13 mouse cellular contexts compared by ENCODE assay signal in the genomic region with DNA sequence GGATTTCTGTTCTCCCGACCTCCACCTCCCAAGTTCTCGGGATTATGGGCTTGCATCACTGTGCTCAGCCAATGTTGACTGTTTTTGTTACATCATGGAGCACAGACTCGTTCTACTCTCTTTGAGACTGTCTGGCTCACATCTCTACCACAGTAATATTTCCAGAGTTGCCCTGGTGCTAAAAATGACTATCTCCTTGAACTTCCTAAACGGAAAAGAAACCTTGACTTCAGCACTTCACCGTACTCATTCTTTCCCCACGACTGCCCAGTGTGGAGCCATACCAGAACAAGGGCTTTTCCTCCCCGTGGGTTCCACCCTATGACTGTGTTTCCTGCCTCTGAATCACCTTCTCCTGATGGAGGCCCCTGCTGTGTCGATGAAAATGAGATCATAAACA.
DNase-seq lines count a peak whose midpoint lies in the region; ATAC-seq lines count a peak whose summit lies in the region.
"Had no signal": no experiment of that assay in that cellular context is flagged by ENCODE, and none has a peak within 500 bp of the region (broad histone marks: within the 10 kb centered on the region; RNA-seq: fewer than 3 reads in every experiment).

No protein-coding gene starts in this region.

- H3K36me3 ChIP-seq in kidney, embryonic 16.5 days (ENCODE audit: insufficient read depth, low read length) = no peaks in the 10 kb centered on the region
- H3K36me3 ChIP-seq: embryonic facial prominence, embryonic 13.5 days; liver, embryonic 13.5 days; midbrain, embryonic 15.5 days; neural tube, embryonic 12.5 days had no signal

- H3K4me1 ChIP-seq in kidney, embryonic 16.5 days (ENCODE audit: insufficient read depth, low read length) = peaks cover 10% of the 10 kb centered on the region
- H3K4me1 ChIP-seq: embryonic facial prominence, embryonic 13.5 days; liver, embryonic 13.5 days had no signal

- no peak overlapping the region for H3K27ac ChIP-seq in kidney, embryonic 16.5 days (ENCODE audit: low read length)
- H3K27ac ChIP-seq: embryonic facial prominence, embryonic 13.5 days; liver, embryonic 13.5 days; midbrain, embryonic 15.5 days; neural tube, embryonic 12.5 days had no signal

- WGBS in kidney, embryonic 16.5 days = 62% methylated on average over 8 of the region's 8 CpGs

- DNase-seq in kidney, postnatal 36 days = no peak
- DNase-seq in Muller cell, postnatal 12 days (ENCODE audit: inconsistent ontology term) = peak; percentile 79
- DNase-seq in adrenal gland, postnatal 36 days = peak; percentile 30 to 41
- peak; percentile 38 to 50 for DNase-seq in heart, postnatal 10 days
- no peak for DNase-seq in cerebellum, adult 18-20 months
- no peak for DNase-seq in cerebellum, adult 9-11 months
- DNase-seq: cerebellum, postnatal 14 days; liver, embryonic 13.5 days had no signal

- H3K4me2 ChIP-seq in kidney, embryonic 16.5 days (replicated peaks; ENCODE audit: low read depth, low read length) = no peak overlapping the region
- H3K4me2 ChIP-seq: embryonic facial prominence, embryonic 13.5 days; liver, embryonic 13.5 days; midbrain, embryonic 15.5 days; neural tube, embryonic 12.5 days had no signal

- intact Hi-C loops in heart, postnatal 10 days (cut with DNase I) = no loop called here

- ATAC-seq in kidney, embryonic 16.5 days (ENCODE audit: low FRiP score, low TSS enrichment) = 0 out of 2 replicates have a peak, but pooled peaks have one; percentile 46
- ATAC-seq: forebrain, embryonic 14.5 days; midbrain, embryonic 15.5 days had no signal

- H3K4me3 ChIP-seq in kidney, embryonic 16.5 days (ENCODE audit: low read length) = no peak overlapping the region
- H3K4me3 ChIP-seq: embryonic facial prominence, embryonic 13.5 days; liver, embryonic 13.5 days; midbrain, embryonic 15.5 days; neural tube, embryonic 12.5 days had no signal

- no peak overlapping the region for H3K9ac ChIP-seq in kidney, embryonic 16.5 days (replicated peaks; ENCODE audit: low read length)
- H3K9ac ChIP-seq: embryonic facial prominence, embryonic 13.5 days; liver, embryonic 13.5 days; midbrain, embryonic 15.5 days; neural tube, embryonic 12.5 days had no signal

- H3K27me3 ChIP-seq in kidney, embryonic 16.5 days (ENCODE audit: insufficient read depth, low read length) = no peaks in the 10 kb centered on the region
- H3K27me3 ChIP-seq: embryonic facial prominence, embryonic 13.5 days; liver, embryonic 13.5 days; midbrain, embryonic 15.5 days; neural tube, embryonic 12.5 days had no signal

- no peaks in the 10 kb centered on the region for H3K9me3 ChIP-seq in kidney, embryonic 16.5 days (ENCODE audit: low read length)
- H3K9me3 ChIP-seq: embryonic facial prominence, embryonic 13.5 days; liver, embryonic 13.5 days; midbrain, embryonic 15.5 days; neural tube, embryonic 12.5 days had no signal

Comparison
In these comparisons a context has a peak if more than half of its experiments do, and no peak if none do; other contexts are left out.
1. DNase-seq: peak in Muller cell, postnatal 12 days (single experiment), adrenal gland, postnatal 36 days (2 of 2) and heart, postnatal 10 days (2 of 2); none in kidney, postnatal 36 days (0 of 2), cerebellum, adult 18-20 months (0 of 2) and cerebellum, adult 9-11 months (single experiment).